Mouse (Mus musculus): Measurements from ENCODE around the gene Gm15557. TPM values are rescaled to one million over a fixed set of nuclear protein-coding genes. Genes with fewer than 3 reads are reported as not detected.

The Gm15557 gene
- polyA plus RNA-seq, 1 experiment from 2014 or later: not detected

DNA sequence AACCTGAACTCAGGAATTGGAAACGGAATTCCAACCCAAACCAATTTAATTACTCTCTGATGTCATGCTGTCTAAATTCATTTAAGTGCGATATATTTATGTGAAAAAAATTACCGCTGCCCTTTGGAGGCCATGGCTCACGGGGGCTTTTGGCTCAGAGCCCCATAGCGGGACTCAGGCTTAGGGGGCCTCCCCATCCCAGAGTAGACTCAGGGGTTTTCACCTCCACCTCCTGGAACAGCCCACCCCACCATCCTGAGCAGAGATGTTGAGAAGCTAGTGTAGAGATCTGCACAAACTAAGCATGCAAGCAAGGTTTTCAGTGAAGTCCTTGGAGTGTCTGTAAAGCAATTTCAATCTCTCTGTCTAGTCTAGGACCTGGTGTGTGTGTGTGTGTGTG, 5.1 kb downstream of the Gm15557 start:
- H3K27me3 ChIP-seq (ENCODE audit: control insufficient read depth, insufficient read depth, low read length): no peaks in the 10 kb centered on the region
- no peak overlapping the region for H3K4me2 ChIP-seq (ENCODE audit: low read depth, low read length)
- H3K36me3 ChIP-seq (replicated peaks; ENCODE audit: control insufficient read depth, insufficient read depth, low read depth, low read length): no peaks in the 10 kb centered on the region
- WGBS: 45% methylated on average over 5 of the region's 5 CpGs
- no peaks in the 10 kb centered on the region for H3K9me3 ChIP-seq (replicated peaks; ENCODE audit: control insufficient read depth, low read length)
- DNase-seq (ENCODE audit: low spot score) (peak; percentile 61), ATAC-seq (replicated peaks; ENCODE audit: insufficient number of reproducible peaks, low FRiP score, low TSS enrichment, low read depth) (no peak)
- no peak overlapping the region for H3K9ac ChIP-seq (replicated peaks; ENCODE audit: low read length)
- H3K4me1 ChIP-seq (ENCODE audit: control insufficient read depth, insufficient read depth, low read length): peaks cover 13% of the 10 kb centered on the region; the same call in 1 of the 2 replicates
- H3K27ac ChIP-seq (replicated peaks; ENCODE audit: low read depth, low read length): no peak overlapping the region
- no peak overlapping the region for H3K4me3 ChIP-seq (ENCODE audit: low read depth, low read length)

DNA sequence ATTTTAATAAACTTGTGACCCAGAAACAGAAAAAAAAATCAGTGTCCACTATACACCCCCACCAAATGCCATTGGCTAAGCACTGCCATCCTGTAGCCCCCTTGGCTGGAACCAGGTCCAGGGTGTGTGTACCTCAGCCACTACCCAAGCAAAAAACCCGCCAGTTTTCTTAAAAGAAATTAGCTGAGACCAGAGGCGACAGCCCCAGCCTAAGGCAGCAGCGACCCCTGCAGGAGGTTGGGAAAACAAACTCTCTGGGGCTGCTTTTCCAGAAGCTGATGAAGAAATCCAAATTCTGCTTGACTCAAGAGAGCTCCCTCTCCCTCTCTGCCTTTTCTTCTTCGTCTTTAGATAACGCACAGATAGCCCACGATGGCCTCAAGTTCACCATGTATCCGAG, 5.5 kb downstream of the Gm15557 start:
- Histone ChIP-seq H3K9me3 (replicated peaks; ENCODE audit: control insufficient read depth, low read length) (no peaks in the 10 kb centered on the region), H3K4me3 (ENCODE audit: low read depth, low read length) (no peak overlapping the region), H3K9ac (replicated peaks; ENCODE audit: low read length) (0 out of 2 replicates have a peak overlapping the region, but pooled peaks have one; percentile 3), H3K27ac (replicated peaks; ENCODE audit: low read depth, low read length) (no peak overlapping the region), H3K27me3 (ENCODE audit: control insufficient read depth, insufficient read depth, low read length) (no peaks in the 10 kb centered on the region), H3K4me2 (ENCODE audit: low read depth, low read length) (no peak overlapping the region), H3K4me1 (ENCODE audit: control insufficient read depth, insufficient read depth, low read length) (peaks cover 13% of the 10 kb centered on the region; the same call in 1 of the 2 replicates), H3K36me3 (replicated peaks; ENCODE audit: control insufficient read depth, insufficient read depth, low read depth, low read length) (no peaks in the 10 kb centered on the region)
- peak; percentile 86 for DNase-seq (ENCODE audit: low spot score)
- WGBS: 1% methylated on average over 7 of the region's 7 CpGs
- no peak; the same call in 1 of the 2 replicates for ATAC-seq (replicated peaks; ENCODE audit: insufficient number of reproducible peaks, low FRiP score, low TSS enrichment, low read depth)

DNA sequence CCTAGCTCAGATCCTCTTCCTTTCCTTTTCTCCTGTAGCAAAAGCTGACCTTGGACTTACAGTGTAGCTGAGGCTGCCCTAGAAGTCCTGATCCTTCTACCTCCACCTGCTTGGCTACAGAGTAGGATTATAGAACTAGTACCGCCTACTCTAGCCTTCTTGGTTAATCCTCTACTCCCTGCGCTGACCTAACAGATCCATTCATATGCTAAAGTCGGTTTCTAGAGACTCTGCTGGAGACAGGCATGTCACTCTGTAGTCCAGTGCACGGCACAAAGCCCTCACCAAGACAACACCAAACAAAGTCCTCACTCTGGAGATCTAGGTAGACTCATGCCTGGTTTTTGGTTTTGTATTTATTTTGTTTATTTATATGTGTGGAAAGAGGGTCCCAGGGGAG, 6.0 kb downstream of the Gm15557 start:
- no peak for DNase-seq (ENCODE audit: low spot score)
- WGBS: 18% methylated on average over 4 of the region's 4 CpGs
- no peak for ATAC-seq (replicated peaks; ENCODE audit: insufficient number of reproducible peaks, low FRiP score, low TSS enrichment, low read depth)

DNA sequence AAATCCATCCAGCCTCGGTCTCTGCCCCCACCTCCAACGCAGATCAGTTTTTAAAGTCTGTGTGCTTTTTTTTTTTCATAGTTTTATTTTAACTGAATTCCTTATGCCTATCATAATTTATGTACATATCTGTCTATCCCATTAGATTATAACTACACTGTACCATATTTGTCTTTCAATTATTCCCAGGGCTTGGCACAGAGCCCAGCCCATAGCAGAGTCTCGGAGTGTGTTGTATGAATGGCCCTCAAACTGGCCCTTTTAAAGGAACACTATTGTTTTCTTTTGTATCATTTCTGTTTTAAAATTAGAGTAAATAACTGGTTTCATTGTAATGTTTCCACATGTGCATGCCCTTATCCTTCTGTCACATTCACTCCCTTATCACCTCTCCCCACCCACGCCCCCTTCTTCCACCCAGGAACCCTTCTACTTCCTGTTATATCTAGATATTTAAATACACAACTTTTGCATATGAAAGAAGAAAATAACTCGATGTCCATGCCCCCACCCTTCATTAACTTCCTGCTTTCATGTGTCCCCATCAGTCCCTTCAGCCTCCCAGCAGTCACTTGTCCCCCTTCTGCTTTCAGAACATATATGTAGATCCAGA, 7.0 kb downstream of the Gm15557 start:
- Histone ChIP-seq H3K9ac (replicated peaks; ENCODE audit: low read length) (no peak overlapping the region), H3K36me3 (replicated peaks; ENCODE audit: control insufficient read depth, insufficient read depth, low read depth, low read length) (no peaks in the 10 kb centered on the region), H3K27me3 (ENCODE audit: control insufficient read depth, insufficient read depth, low read length) (no peaks in the 10 kb centered on the region), H3K9me3 (replicated peaks; ENCODE audit: control insufficient read depth, low read length) (no peaks in the 10 kb centered on the region), H3K4me2 (ENCODE audit: low read depth, low read length) (no peak overlapping the region), H3K27ac (replicated peaks; ENCODE audit: low read depth, low read length) (no peak overlapping the region), H3K4me3 (ENCODE audit: low read depth, low read length) (no peak overlapping the region), H3K4me1 (ENCODE audit: control insufficient read depth, insufficient read depth, low read length) (peaks cover 13% of the 10 kb centered on the region; the same call in 1 of the 2 replicates)
- WGBS: 72% methylated on average over 5 of the region's 5 CpGs
- ATAC-seq (replicated peaks; ENCODE audit: insufficient number of reproducible peaks, low FRiP score, low TSS enrichment, low read depth) (no peak), DNase-seq (ENCODE audit: low spot score) (no peak)

More for the DNA sequence above, 6.0 kb downstream of the Gm15557 start:
- no peaks in the 10 kb centered on the region for H3K36me3 ChIP-seq (replicated peaks; ENCODE audit: control insufficient read depth, insufficient read depth, low read depth, low read length)
- no peak overlapping the region for H3K27ac ChIP-seq (replicated peaks; ENCODE audit: low read depth, low read length)
- no peak overlapping the region for H3K4me2 ChIP-seq (ENCODE audit: low read depth, low read length)
- peaks cover 13% of the 10 kb centered on the region; the same call in 1 of the 2 replicates for H3K4me1 ChIP-seq (ENCODE audit: control insufficient read depth, insufficient read depth, low read length)
- H3K9ac ChIP-seq (replicated peaks; ENCODE audit: low read length): 0 out of 2 replicates have a peak overlapping the region, but pooled peaks have one; percentile 3
- H3K27me3 ChIP-seq (ENCODE audit: control insufficient read depth, insufficient read depth, low read length): no peaks in the 10 kb centered on the region
- H3K9me3 ChIP-seq (replicated peaks; ENCODE audit: control insufficient read depth, low read length): no peaks in the 10 kb centered on the region
- H3K4me3 ChIP-seq (ENCODE audit: low read depth, low read length): no peak overlapping the region

DNA sequence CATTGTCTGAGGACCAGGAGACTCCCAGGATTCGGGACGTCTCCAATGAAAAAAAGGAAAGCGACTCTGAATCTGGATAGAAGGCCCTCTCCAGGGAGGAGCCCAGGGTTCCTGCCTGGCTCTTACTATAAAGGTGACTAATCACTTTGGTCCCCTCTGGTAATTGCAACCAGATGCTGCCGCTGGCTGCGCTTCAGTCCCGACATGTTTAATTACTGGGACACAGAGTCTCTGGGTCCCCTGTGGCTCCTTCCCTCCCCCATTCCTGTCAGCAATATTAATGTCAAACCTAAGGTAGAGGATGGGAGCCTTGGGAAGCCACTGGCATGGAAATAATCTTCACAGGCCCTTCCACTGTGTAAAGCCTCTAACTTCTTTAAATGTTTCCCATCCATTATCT, 8.8 kb downstream of the Gm15557 start:
- no peaks in the 10 kb centered on the region for H3K36me3 ChIP-seq (replicated peaks; ENCODE audit: control insufficient read depth, insufficient read depth, low read depth, low read length)
- whole genome bisulfite sequencing: 6% methylated on average over 6 of the region's 6 CpGs
- no peak overlapping the region; the same call in 1 of the 2 replicates for H3K27ac ChIP-seq (replicated peaks; ENCODE audit: low read depth, low read length)
- H3K9me3 ChIP-seq (replicated peaks; ENCODE audit: control insufficient read depth, low read length): no peaks in the 10 kb centered on the region
- no peaks in the 10 kb centered on the region for H3K27me3 ChIP-seq (ENCODE audit: control insufficient read depth, insufficient read depth, low read length)
- no peak overlapping the region for H3K9ac ChIP-seq (replicated peaks; ENCODE audit: low read length)
- peak; percentile 82 for DNase-seq (ENCODE audit: low spot score)
- no peak for ATAC-seq (replicated peaks; ENCODE audit: insufficient number of reproducible peaks, low FRiP score, low TSS enrichment, low read depth)
- peaks cover 10% of the 10 kb centered on the region; the same call in 1 of the 2 replicates for H3K4me1 ChIP-seq (ENCODE audit: control insufficient read depth, insufficient read depth, low read length)
- no peak overlapping the region for H3K4me3 ChIP-seq (ENCODE audit: low read depth, low read length)
- H3K4me2 ChIP-seq (ENCODE audit: low read depth, low read length): no peak overlapping the region; the same call in 1 of the 2 replicates

DNA sequence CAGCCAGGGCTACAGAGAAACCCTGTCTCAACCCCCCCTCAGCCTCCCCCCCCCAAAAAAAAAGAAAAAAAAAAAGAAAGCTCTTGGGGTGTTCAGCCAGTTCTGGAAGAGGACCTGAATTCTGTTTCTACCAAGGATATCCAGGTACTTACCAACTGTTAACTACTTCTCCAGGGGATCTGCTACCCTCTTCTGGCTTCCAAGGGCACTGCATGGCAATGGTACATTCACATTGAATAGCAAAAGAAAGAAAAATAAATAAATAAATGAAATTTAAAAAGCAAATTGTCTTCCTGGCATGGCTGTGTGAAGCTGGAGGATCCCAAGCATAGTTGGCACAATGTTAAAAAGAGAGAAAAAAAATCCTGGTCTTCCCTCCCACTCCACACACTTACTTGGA, 11.5 kb downstream of the Gm15557 start:
- no peak overlapping the region for H3K4me3 ChIP-seq (ENCODE audit: low read depth, low read length)
- peaks cover 10% of the 10 kb centered on the region; the same call in 1 of the 2 replicates for H3K4me1 ChIP-seq (ENCODE audit: control insufficient read depth, insufficient read depth, low read length)
- ATAC-seq (replicated peaks; ENCODE audit: insufficient number of reproducible peaks, low FRiP score, low TSS enrichment, low read depth) (no peak), DNase-seq (ENCODE audit: low spot score) (peak; percentile 71)
- no peaks in the 10 kb centered on the region for H3K36me3 ChIP-seq (replicated peaks; ENCODE audit: control insufficient read depth, insufficient read depth, low read depth, low read length)
- no peak overlapping the region for H3K4me2 ChIP-seq (ENCODE audit: low read depth, low read length)
- no peaks in the 10 kb centered on the region for H3K9me3 ChIP-seq (replicated peaks; ENCODE audit: control insufficient read depth, low read length)
- H3K9ac ChIP-seq (replicated peaks; ENCODE audit: low read length): no peak overlapping the region
- no peak overlapping the region for H3K27ac ChIP-seq (replicated peaks; ENCODE audit: low read depth, low read length)
- no peaks in the 10 kb centered on the region for H3K27me3 ChIP-seq (ENCODE audit: control insufficient read depth, insufficient read depth, low read length)

DNA sequence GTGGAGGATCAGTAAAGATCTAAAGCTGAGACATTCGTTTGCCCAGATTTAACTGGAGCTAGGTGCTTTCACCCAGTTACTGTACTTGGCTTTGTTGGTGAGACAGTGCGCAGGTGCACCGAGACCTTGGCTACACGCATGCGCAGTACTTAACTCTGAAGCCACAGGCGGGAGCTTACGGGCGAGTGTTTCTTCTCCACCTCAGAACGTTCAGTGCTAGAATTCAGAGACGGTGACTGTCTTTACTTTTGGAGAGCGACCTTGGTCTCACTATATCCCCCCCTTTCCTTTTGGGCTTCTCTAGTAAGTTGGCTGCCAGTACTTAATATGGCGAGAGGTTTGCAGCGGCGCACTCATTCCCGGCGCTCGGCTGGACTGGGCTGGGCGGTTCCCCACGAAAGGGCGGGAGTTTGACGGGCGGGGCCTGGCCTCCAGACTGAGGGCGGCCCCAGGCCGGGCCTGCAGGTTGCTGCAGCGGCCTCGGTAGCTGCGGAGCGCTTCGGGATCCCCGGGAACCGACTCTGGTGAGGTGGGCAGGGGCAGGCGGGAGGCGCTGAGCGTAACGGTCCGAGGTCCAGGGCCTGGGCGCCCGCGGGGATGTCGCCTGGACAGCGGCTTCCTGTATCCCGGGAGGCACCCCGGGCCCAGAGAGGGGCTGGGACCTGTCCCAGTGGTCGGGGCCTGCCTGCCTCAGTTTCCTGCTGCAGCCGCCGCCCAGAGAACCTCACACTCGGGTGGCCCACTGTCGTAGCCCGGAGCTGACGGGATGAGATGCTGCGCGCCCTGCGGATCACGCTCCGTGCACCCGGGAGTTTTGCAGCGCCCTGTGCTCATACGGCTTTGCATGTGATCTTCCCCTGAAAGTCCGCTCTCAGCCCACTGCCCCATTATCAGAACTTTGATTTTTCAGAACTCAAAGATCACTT, 15.9 kb downstream of the Gm15557 start, which contains the start of gene Cep250:
Cep250 (plus strand) TSS at position 325 of the 926 bp plus-strand sequence.
- Histone ChIP-seq H3K9ac (replicated peaks; ENCODE audit: low read length) (peak within 1 kb of the TSS; percentile 98), H3K4me3 (ENCODE audit: low read depth, low read length) (peak within 1 kb of the TSS; percentile 93), H3K9me3 (replicated peaks; ENCODE audit: control insufficient read depth, low read length) (no peaks in the 10 kb centered on the region), H3K4me2 (ENCODE audit: low read depth, low read length) (peak within 1 kb of the TSS; percentile 74), H3K36me3 (replicated peaks; ENCODE audit: control insufficient read depth, insufficient read depth, low read depth, low read length) (no peaks in the 10 kb centered on the region), H3K27ac (replicated peaks; ENCODE audit: low read depth, low read length) (peak within 1 kb of the TSS; percentile 82), H3K4me1 (ENCODE audit: control insufficient read depth, insufficient read depth, low read length) (no peaks in the 10 kb centered on the region), H3K27me3 (ENCODE audit: control insufficient read depth, insufficient read depth, low read length) (no peaks in the 10 kb centered on the region)
- peak; percentile 95 for DNase-seq (ENCODE audit: low spot score)
- peak; percentile 92 for ATAC-seq (replicated peaks; ENCODE audit: insufficient number of reproducible peaks, low FRiP score, low TSS enrichment, low read depth)
- under 1% methylated on average over 55 of the region's 59 CpGs for WGBS

DNA sequence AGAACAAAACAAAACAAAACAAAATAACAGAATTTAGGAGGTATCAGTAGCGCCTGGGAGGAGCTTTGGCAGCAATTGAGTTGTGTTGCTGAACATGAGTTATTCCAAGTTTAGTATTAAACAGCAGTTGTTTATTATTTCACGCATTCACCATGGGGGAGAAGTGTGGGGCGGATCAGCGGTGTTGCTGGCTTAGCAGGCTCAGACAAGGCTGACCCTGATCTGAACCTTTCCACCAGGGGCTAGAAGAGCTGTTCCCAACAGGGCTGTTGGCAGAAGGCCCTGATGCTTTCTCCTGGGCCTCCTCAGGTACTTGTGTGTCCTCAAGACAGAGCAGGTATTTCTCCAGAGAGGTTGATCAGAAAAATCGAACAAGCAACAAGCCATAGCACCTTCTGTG, 19.5 kb downstream of the Gm15557 start:
- Histone ChIP-seq H3K4me1 (ENCODE audit: control insufficient read depth, insufficient read depth, low read length) (no peaks in the 10 kb centered on the region), H3K36me3 (replicated peaks; ENCODE audit: control insufficient read depth, insufficient read depth, low read depth, low read length) (peaks cover 13% of the 10 kb centered on the region), H3K27ac (replicated peaks; ENCODE audit: low read depth, low read length) (no peak overlapping the region), H3K9ac (replicated peaks; ENCODE audit: low read length) (no peak overlapping the region), H3K27me3 (ENCODE audit: control insufficient read depth, insufficient read depth, low read length) (no peaks in the 10 kb centered on the region), H3K4me2 (ENCODE audit: low read depth, low read length) (no peak overlapping the region), H3K9me3 (replicated peaks; ENCODE audit: control insufficient read depth, low read length) (no peaks in the 10 kb centered on the region), H3K4me3 (ENCODE audit: low read depth, low read length) (no peak overlapping the region)
- ATAC-seq (replicated peaks; ENCODE audit: insufficient number of reproducible peaks, low FRiP score, low TSS enrichment, low read depth) (no peak), DNase-seq (ENCODE audit: low spot score) (no peak)
- WGBS: 85% methylated on average over 5 of the region's 5 CpGs

Data from embryonic facial prominence, embryonic 11.5 days (tissue).